Mouse (Mus musculus): ENCODE results near the gene Pdss1. TPM values are rescaled to one million over a fixed set of nuclear protein-coding genes. Genes with fewer than 3 reads are reported as not detected.
"Not testable (repeated sequence)": the region's sequence is repeated elsewhere in the genome, so short reads cannot be mapped to it uniquely, and the experiment has no call there.

The Pdss1 gene
- polyA plus RNA-seq (2016; fragmentation: Nextera tagmentation; extraction: Ambion mirVana): 19.9 and 20.0 TPM in 2 replicates

- Histone ChIP-seq H3K9ac (replicated peaks) (peak within 1 kb of the TSS; percentile 67), H3K4me3 (replicated peaks) (peak within 1 kb of the TSS; percentile 76), H3K9me3 (no peaks in the 10 kb centered on the region), H3K27me3 (no peaks in the 10 kb centered on the region), H3K4me1 (replicated peaks) (no peaks in the 10 kb centered on the region), H3K27ac (peak within 1 kb of the TSS; percentile 20; the same call in 1 of the 2 replicates), H3K4me2 (peak within 1 kb of the TSS; percentile 87), H3K36me3 (no peaks in the 10 kb centered on the region)
- WGBS: under 1% methylated on average over 81 of the region's 81 CpGs
- ATAC-seq (ENCODE audit: insufficient number of reproducible peaks, insufficient read depth, low FRiP score, low TSS enrichment, low read depth): peak; percentile 96
These were observed at the start of gene Pdss1 for GRCm38 (mm10) chr2:22895282-22896273. TSS of gene Pdss1 (plus strand) at chr2:22895522.

GRCm38 (mm10) chr2:22851900-22852299 lies 43.4 kb upstream of the Pdss1 start:
- H3K4me2 ChIP-seq: no peak overlapping the region
- H3K9ac ChIP-seq (replicated peaks): no peak overlapping the region
- H3K36me3 ChIP-seq: no peaks in the 10 kb centered on the region
- ATAC-seq (ENCODE audit: insufficient number of reproducible peaks, insufficient read depth, low FRiP score, low TSS enrichment, low read depth): no peak
- no peaks in the 10 kb centered on the region for H3K4me1 ChIP-seq (replicated peaks)
- no peak overlapping the region for H3K27ac ChIP-seq
- WGBS: 70% methylated on average over 4 of the region's 4 CpGs
- H3K4me3 ChIP-seq (replicated peaks): no peak overlapping the region
- H3K27me3 ChIP-seq: no peaks in the 10 kb centered on the region
- H3K9me3 ChIP-seq: no peaks in the 10 kb centered on the region

GRCm38 (mm10) chr2:22857501-22857900 lies 37.8 kb upstream of the Pdss1 start:
- Histone ChIP-seq H3K27ac (no peak overlapping the region), H3K4me3 (replicated peaks) (no peak overlapping the region), H3K4me1 (replicated peaks) (no peaks in the 10 kb centered on the region), H3K36me3 (no peaks in the 10 kb centered on the region), H3K27me3 (no peaks in the 10 kb centered on the region), H3K4me2 (no peak overlapping the region), H3K9ac (replicated peaks) (no peak overlapping the region), H3K9me3 (no peaks in the 10 kb centered on the region)
- WGBS: 81% methylated on average over 3 of the region's 3 CpGs
- no peak for ATAC-seq (ENCODE audit: insufficient number of reproducible peaks, insufficient read depth, low FRiP score, low TSS enrichment, low read depth)

- no peak for ATAC-seq (ENCODE audit: insufficient number of reproducible peaks, insufficient read depth, low FRiP score, low TSS enrichment, low read depth)
- no peak overlapping the region for H3K4me2 ChIP-seq
- WGBS: 82% methylated on average over 2 of the region's 2 CpGs
- H3K36me3 ChIP-seq: no peaks in the 10 kb centered on the region
- no peak overlapping the region for H3K9ac ChIP-seq (replicated peaks)
- H3K4me1 ChIP-seq (replicated peaks): no peaks in the 10 kb centered on the region
- no peak overlapping the region for H3K4me3 ChIP-seq (replicated peaks)
- no peaks in the 10 kb centered on the region for H3K9me3 ChIP-seq
- H3K27ac ChIP-seq: no peak overlapping the region
- no peaks in the 10 kb centered on the region for H3K27me3 ChIP-seq
These were observed 33.1 kb upstream of the Pdss1 start for GRCm38 (mm10) chr2:22862194-22862593.

- peak; percentile 80 for ATAC-seq (ENCODE audit: insufficient number of reproducible peaks, insufficient read depth, low FRiP score, low TSS enrichment, low read depth)
These were observed 30.8 kb upstream of the Pdss1 start for GRCm38 (mm10) chr2:22864394-22865037.

GRCm38 (mm10) chr2:22865818-22866217 lies 29.5 kb upstream of the Pdss1 start:
- H3K27me3 ChIP-seq: no peaks in the 10 kb centered on the region
- no peaks in the 10 kb centered on the region for H3K36me3 ChIP-seq
- no peak overlapping the region for H3K4me2 ChIP-seq
- no peak overlapping the region for H3K9ac ChIP-seq (replicated peaks)
- H3K4me1 ChIP-seq (replicated peaks): no peaks in the 10 kb centered on the region
- H3K27ac ChIP-seq: no peak overlapping the region
- no peaks in the 10 kb centered on the region for H3K9me3 ChIP-seq
- WGBS: 73% methylated on average over 1 of the region's 1 CpGs
- H3K4me3 ChIP-seq (replicated peaks): no peak overlapping the region
- ATAC-seq (ENCODE audit: insufficient number of reproducible peaks, insufficient read depth, low FRiP score, low TSS enrichment, low read depth): no peak

More at GRCm38 (mm10) chr2:22864394-22865037, 30.8 kb upstream of the Pdss1 start:
- not testable (repeated sequence) for H3K27ac ChIP-seq; H3K36me3 ChIP-seq; H3K4me1 ChIP-seq (replicated peaks); H3K27me3 ChIP-seq; H3K4me3 ChIP-seq (replicated peaks); H3K9ac ChIP-seq (replicated peaks); H3K4me2 ChIP-seq; H3K9me3 ChIP-seq
- WGBS: 6% methylated on average over 6 of the region's 6 CpGs

- H3K36me3 ChIP-seq: no peaks in the 10 kb centered on the region
- H3K9me3 ChIP-seq: no peaks in the 10 kb centered on the region
- no peaks in the 10 kb centered on the region for H3K27me3 ChIP-seq
- ATAC-seq (ENCODE audit: insufficient number of reproducible peaks, insufficient read depth, low FRiP score, low TSS enrichment, low read depth): no peak
- H3K4me2 ChIP-seq: no peak overlapping the region
- H3K9ac ChIP-seq (replicated peaks): no peak overlapping the region
- H3K4me3 ChIP-seq (replicated peaks): no peak overlapping the region
- H3K4me1 ChIP-seq (replicated peaks): no peaks in the 10 kb centered on the region
- H3K27ac ChIP-seq: no peak overlapping the region
- 74% methylated on average over 7 of the region's 7 CpGs for WGBS
These were observed 28.4 kb upstream of the Pdss1 start for GRCm38 (mm10) chr2:22866894-22867424.

GRCm38 (mm10) chr2:22873159-22873558 lies 22.2 kb upstream of the Pdss1 start:
- no peak for ATAC-seq (ENCODE audit: insufficient number of reproducible peaks, insufficient read depth, low FRiP score, low TSS enrichment, low read depth)
- Histone ChIP-seq H3K27me3 (peaks cover 6% of the 10 kb centered on the region), H3K36me3 (no peaks in the 10 kb centered on the region), H3K27ac (no peak overlapping the region), H3K9me3 (no peaks in the 10 kb centered on the region), H3K4me2 (no peak overlapping the region), H3K4me1 (replicated peaks) (no peaks in the 10 kb centered on the region), H3K4me3 (replicated peaks) (no peak overlapping the region), H3K9ac (replicated peaks) (no peak overlapping the region)
- 90% methylated on average over 1 of the region's 1 CpGs for WGBS

- no peak overlapping the region for H3K4me2 ChIP-seq
- no peaks in the 10 kb centered on the region for H3K9me3 ChIP-seq
- peaks cover 6% of the 10 kb centered on the region for H3K27me3 ChIP-seq
- H3K27ac ChIP-seq: no peak overlapping the region
- H3K36me3 ChIP-seq: no peaks in the 10 kb centered on the region
- no peak overlapping the region for H3K4me3 ChIP-seq (replicated peaks)
- H3K9ac ChIP-seq (replicated peaks): no peak overlapping the region
- 34% methylated on average over 10 of the region's 10 CpGs for WGBS
- H3K4me1 ChIP-seq (replicated peaks): no peaks in the 10 kb centered on the region
- no peak for ATAC-seq (ENCODE audit: insufficient number of reproducible peaks, insufficient read depth, low FRiP score, low TSS enrichment, low read depth)
These were observed 20.7 kb upstream of the Pdss1 start for GRCm38 (mm10) chr2:22874628-22875027.

GRCm38 (mm10) chr2:22876614-22877013 lies 18.7 kb upstream of the Pdss1 start:
- H3K9ac ChIP-seq (replicated peaks): no peak overlapping the region
- no peaks in the 10 kb centered on the region for H3K4me1 ChIP-seq (replicated peaks)
- no peak overlapping the region for H3K27ac ChIP-seq
- no peak overlapping the region for H3K4me3 ChIP-seq (replicated peaks)
- H3K9me3 ChIP-seq: no peaks in the 10 kb centered on the region
- H3K27me3 ChIP-seq: peaks cover 6% of the 10 kb centered on the region
- H3K36me3 ChIP-seq: no peaks in the 10 kb centered on the region
- WGBS: 89% methylated on average over 3 of the region's 3 CpGs
- no peak for ATAC-seq (ENCODE audit: insufficient number of reproducible peaks, insufficient read depth, low FRiP score, low TSS enrichment, low read depth)
- no peak overlapping the region for H3K4me2 ChIP-seq

- Histone ChIP-seq H3K36me3 (no peaks in the 10 kb centered on the region), H3K27me3 (peaks cover 6% of the 10 kb centered on the region)
- 38% methylated on average over 1 of the region's 1 CpGs for WGBS
These were observed 16.5 kb upstream of the Pdss1 start for GRCm38 (mm10) chr2:22878781-22879180.

More at GRCm38 (mm10) chr2:22878781-22879180, 16.5 kb upstream of the Pdss1 start:
- no peak for ATAC-seq (ENCODE audit: insufficient number of reproducible peaks, insufficient read depth, low FRiP score, low TSS enrichment, low read depth)
- Histone ChIP-seq H3K4me2 (no peak overlapping the region), H3K4me1 (replicated peaks) (no peaks in the 10 kb centered on the region), H3K9ac (replicated peaks) (no peak overlapping the region), H3K27ac (no peak overlapping the region), H3K4me3 (replicated peaks) (no peak overlapping the region), H3K9me3 (no peaks in the 10 kb centered on the region)

Measured in limb, embryonic 12.5 days (tissue).